Mouse (Mus musculus): ENCODE measurements around the gene Lrrk1.

The Lrrk1 gene

DNA sequence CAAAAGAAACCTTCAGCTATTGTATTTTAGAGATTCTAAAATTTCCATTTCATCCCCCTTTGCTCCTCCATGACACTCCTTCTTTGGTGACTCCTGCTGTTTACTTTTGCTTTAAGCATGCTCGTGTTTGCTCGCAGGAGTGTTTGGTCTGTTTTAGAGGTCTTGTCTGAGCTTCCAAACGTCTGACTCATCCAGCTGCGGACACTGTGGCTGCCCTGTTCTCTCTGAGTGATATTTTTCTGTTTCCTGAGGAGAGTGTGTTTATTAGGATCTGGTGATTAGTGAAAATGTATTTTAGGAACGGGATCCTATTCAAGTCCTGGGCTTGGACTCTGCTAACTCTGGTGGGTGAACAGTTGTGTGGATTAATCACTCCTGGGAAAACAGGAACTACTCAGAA lies 48.5 kb downstream of the Lrrk1 start:
- no peak for DNase-seq (ENCODE audit: low read depth, low spot score)

DNA sequence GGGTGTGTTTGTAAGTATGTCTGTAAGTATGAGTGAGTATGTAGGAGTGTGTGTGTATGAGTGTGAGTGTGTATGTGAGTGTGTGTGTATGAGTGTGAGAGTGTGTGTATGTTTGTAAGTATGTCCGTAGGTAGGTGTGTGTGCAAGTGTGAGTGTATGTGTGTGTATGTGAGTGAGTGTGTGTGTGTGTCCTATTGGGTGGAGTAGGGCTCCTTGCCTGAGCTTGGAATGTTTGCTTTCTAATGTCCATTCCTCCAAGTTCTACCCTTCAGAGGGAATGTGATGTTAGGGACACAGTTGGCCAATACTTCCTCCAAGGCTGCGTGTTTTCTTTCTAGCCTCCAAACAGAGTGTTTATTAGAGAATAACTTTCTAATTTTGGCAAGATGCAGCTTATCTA lies 51.2 kb downstream of the Lrrk1 start:
- DNase-seq (ENCODE audit: low read depth, low spot score), result no peak

DNA sequence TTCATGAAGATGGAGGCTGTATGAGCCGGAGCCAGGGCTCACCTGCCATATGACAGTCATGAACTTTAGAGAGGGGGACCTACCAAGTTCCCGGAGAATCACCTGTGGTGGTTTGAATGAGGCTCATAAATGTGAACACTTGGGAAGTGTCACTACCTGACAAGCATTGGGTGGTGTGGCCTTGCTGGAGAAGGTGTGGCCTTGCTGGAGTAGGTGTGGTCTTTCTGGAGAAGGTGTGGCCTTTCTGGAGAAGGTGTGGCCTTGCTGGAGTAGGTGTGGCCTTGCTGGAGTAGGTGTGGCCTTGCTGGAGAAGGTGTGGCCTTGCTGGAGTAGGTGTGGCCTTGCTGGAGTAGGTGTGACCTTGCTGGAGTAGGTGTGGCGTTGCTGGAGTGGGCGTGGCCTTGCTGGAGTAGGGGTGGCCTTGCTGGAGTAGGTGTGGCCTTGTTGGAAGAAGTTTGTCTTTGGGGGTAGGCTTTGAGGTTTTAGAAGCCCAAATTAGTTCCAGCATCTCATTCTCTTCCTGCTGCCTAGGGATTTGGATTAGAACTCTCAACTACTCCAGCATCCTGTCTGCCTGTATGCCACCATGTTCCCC lies 54.1 kb downstream of the Lrrk1 start:
- peak; percentile 34 for DNase-seq (ENCODE audit: low read depth, low spot score)

DNA sequence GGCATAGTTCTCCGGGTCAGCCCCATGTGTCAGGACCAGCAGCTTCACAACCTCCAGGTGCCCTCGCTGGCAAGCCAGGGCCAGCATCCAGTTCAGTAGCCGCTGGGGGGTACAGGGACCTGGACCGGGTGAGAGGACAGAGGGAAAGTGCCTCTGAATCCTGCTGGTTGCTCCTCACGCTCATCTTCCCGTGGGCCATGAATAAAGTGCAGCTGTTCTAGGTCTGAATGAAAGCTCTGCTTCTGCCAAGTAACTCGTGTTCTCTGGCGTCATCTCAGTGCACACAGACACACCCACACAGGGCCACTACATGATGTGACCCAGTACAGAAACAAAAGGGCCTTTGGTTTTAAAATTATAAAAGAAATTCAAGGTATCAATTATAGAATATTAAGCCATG lies 55.8 kb downstream of the Lrrk1 start:
- no peak for DNase-seq (ENCODE audit: low read depth, low spot score)

DNA sequence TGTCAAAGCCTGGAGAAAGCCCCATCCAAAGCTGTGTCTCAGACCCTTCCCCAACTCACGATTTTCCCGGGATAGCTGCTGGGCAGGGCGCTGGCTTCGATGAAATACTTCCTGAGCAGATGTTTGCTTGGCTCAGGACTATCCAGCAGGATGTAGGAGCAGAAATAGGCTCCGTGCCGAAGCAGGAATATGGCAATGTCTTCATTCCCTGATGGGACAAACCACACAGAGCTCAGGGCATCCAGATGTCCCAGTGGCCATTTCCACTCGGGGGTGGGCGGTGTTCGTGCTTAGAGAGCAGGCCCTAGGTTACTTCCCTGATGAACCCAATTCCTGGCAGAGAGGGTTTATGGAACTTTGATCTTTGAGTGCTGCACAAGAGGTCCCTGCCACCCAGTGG lies 57.5 kb downstream of the Lrrk1 start:
- DNase-seq (ENCODE audit: low read depth, low spot score), result no peak

DNA sequence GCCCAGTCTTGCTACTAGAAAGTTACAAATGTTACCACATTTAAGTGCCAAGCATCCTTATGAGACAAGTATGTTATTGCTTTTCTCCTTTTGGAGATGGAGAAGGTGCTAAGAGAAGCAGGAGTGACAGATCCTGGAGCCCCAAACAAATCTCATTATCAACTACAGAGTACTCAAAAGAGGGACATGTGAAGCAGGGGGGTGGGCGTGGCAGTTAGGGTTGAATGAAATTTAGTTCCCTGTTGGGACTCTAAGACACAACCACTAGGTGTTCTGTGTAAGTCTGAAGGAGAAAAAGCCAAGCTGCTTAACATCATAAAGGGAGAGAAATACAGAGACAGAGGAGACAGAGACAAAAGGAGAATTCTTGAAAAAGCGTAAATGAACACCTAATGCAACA lies 60.6 kb downstream of the Lrrk1 start:
- DNase-seq (ENCODE audit: low read depth, low spot score), result no peak

DNA sequence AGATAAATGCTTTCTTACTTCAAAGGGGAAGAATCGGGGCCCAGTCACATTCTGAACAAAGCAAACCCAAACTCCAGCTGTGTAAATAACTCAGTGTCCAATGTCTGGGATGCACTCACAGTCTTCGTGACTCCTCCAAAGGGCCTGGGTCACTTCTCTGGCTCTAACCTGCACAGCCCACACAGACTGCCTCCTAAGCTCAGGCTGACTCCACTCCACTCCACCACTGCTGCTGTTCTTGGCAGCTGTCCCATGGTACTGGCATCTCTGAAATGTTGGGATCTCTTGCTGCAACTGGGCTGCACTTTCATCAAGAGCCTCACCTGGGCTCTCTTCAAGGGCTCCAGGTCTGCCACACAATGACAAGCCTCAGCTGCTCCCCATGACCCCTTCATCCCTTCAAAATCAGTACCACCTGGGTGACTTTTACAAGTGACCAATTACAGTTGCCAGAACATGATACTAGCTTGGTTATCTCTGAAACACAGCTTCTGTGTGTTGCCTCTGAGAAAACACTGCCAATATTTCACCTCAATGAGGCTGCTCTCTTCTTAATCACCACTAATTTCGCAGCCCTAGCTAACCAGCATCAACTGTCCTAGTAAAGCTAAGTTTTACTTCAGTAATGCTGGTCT lies 62.6 kb downstream of the Lrrk1 start:
- no peak for DNase-seq (ENCODE audit: low read depth, low spot score)

DNA sequence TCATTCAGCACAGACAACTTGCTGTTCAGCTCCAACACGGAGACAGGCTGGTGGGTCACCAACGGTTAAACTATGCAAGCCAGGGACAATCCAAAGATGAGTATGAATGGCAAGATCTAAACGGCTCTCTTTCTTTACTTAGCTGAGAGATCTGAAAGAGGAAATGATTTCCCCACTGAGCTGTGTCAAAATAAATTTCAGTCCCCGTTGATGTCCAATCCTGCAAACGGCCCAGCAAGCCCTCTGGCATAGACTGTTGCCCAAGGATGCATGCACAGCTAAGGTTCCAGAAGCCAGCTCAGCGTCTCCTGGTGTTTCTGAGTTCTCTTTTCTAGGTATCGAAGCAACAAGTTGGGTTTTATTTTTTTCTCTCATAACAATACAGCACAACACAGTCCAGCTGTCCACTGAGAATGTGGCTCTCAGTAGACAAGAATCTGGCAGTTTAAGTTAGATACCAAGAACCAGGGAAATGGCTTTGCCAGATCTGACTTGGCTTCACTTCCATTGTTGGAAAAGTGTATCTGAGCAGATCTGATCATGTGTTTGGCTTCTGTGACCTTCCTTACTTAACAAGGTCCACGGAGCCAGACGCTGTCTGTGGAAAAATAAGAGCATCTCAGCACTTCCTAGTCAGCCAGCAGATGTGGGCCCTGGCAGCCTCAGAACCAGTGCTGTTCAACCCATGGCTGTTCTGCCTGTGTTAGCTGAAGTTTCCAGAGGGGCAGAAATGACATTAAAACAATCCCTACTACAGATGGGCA lies 64.7 kb downstream of the Lrrk1 start:
- DNase-seq (ENCODE audit: low read depth, low spot score), result no peak

DNA sequence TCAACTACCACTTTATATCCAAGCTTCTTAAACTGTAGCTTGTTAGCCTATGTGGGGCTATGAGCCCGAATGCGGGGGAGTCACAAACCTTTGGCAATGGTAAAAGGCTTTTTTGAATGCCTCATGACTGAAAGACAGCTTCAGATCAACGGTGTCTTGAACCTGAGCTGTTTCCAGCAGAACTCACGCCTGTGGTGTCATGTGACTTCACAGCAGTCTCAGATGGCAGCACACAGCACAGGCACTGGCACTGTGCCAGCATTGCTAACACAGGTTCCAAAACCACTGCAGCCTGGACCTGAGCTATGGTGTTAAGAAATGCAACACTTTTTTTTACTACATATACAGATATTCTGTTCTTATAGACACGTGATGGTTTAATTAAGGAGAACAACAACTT lies 67.2 kb downstream of the Lrrk1 start:
- no peak for DNase-seq (ENCODE audit: low read depth, low spot score)

DNA sequence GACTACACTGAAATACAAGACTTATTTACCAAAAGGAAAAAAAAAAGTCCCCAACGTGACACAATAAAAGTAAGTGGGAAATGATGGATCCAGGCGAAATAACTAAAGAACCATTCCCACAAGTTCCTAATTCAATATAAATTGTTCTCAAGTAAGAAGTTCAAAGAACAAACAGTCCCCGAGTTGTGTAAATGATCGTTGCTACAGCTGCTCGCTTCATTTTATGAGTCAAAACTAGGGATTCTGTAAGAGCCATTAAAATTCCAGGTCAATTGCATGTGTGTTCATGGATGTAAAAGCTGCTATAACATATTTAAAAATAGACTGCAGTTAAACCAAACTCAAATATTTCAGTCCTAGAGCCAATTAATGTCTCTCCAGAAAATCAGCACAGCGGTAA lies 70.0 kb downstream of the Lrrk1 start:
- DNase-seq (ENCODE audit: low read depth, low spot score), result no peak

DNA sequence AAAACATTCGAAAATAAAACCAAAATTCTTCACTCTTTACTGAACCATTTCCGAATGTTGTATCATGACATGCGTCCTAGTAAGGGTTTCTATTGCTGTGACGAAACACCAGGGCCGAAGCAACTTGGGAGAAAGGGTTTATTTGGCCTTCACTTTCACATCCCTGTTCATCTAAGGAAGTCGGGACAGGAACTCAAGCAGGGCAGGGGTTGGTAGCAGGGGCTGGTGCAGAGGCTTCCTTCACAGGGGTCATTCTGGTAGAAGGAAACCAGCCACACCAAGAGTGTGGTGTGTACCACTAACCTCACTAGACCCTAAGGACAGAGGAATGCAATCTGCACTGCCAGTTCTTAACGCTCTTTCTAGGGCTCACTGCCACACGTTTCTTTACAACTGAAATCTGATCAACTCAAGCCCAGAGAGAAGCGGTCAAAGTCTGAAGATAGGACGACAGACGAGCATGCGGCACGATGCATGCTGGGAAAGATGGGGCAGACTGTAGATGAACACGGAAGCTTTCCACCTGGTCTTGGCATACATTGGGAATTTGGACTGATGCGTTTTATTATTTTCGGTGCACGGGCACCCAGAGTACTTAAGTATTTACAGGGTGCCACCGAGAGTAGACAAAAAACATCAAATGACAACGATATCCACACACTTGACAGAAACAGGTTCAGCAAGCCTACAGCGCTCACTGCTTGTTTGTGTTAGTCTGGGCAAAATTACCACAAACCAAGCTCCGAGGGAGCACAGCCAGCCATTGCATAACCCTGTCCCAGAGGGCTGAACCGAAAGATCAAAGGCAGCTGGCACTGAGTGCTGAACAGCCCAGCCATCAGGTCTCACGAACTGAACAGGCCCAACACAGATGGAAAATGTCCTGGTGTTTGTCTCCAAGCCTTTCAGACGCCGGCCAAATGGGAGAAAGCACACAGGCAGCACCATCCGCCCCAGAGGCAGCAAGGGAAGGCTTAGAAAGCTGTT lies 77.2 kb downstream of the Lrrk1 start:
- no peak for DNase-seq (ENCODE audit: low read depth, low spot score)

DNA sequence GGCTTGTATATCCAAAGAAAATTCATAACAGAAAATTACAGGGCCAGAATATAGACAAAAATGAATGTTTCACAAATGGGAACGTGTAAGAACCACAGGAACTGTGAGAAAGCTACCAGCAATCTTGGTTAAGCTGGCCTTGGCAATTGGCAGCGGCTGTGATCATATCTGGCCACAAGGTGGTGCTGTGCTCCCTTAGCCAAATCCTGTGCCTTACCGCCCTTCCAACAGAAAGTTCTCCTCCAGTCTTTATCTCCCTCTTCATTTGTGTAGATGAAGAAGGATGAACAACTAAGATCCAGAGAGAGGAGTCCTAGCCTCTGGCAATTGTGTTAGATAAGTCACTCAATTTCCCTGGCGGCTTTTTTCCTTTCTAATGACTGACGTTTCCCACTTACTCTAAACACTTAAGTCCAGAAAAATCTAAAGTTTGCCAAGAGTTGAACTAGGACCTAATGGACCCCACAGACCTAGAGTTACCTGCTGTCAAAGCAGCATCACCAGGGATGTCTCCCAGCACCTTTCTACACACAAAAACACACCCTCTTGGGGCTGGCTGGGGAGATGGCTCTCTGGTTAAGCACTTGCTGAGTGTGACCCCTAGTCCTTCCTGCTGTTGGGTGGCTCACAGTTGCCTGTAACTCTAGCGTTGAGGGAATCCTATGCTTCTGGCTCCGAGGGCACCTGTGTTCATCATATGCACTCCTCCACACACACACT lies 78.0 kb downstream of the Lrrk1 start:
- peak; percentile 24 for DNase-seq (ENCODE audit: low read depth, low spot score)

DNA sequence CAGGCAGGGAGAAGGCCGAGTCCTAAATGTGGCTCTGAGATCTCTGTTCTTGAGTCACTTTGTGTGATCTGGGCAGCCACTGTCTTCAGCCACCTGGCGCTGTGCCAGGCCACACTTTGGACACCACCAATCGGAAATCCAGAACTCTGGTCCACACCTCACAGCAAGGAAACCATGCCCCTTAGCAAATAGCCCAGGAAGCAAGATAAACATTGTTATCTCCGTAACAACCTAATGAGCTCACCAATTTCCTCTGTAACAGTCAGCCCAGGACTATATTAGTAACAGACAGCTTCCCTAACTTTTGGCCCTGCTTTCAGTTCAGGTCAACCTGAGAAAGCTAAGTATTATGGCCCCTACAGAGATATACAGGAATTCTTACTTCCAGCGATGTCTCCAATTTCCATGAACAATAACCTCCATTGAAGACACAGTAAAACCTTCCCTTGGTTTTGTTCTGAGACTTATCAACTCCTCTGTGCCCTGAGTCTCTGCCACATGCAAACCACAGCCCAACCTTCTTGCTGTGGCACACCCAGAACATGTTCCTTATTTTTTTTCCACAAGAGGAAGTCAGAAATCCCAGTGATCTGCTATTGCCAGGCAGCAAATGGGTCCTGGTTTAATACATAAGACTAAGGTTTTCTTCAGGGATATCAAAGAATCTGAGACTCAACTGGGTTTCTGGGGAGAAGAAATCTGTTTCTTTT lies 78.8 kb downstream of the Lrrk1 start:
- no peak for DNase-seq (ENCODE audit: low read depth, low spot score)

DNA sequence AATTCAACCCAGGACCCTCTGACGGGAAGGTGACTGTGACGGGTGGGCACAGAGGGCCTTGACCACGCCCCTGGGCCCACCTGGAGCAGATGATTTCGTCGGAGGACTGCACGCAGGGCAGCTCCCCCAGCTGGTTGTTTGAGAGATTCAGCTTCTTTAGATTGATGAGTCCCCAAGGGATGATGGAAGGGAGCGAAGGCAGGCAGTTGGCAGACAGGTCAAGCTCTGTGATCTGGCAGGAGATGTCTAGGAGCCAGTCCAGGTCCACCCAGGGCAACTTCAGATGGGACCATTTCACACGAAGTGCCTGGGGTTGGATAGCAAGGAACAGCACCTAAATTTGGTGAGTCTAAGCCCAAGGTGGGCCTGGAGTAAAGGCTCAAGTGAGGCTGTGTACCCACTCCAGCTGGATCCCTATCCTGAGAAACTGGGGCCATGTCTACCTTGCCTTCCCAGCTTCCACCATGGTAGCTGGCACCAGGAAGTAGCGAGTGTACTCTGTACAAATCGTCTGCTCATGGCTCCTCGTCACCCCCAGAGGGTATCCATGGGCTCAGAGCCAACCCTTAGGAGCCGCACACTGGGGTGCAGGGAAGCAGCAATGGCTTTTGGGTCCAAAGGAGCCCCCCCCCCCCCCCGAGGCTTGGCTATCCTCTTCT lies 79.4 kb downstream of the Lrrk1 start:
- DNase-seq (ENCODE audit: low read depth, low spot score), result no peak

DNA sequence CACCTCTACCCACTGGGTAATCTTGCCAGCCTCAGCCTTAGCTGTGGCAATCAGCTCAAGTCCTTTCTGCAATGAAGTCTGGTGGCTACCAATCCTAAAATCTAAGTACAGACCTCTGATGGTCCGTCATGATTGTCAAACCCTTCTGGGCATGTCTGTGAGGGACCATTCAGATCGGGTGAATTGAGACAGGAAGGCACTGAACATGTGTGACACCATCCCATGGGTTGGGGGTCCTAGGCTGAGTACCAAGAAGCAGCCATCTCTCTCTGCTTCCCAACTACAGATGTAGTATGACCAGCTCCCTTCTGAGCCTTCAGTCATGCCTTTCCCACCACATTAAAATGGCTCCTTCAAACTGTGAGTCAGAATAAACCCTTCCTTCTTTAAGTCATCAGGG lies 80.4 kb downstream of the Lrrk1 start:
- no peak for DNase-seq (ENCODE audit: low read depth, low spot score)

DNA sequence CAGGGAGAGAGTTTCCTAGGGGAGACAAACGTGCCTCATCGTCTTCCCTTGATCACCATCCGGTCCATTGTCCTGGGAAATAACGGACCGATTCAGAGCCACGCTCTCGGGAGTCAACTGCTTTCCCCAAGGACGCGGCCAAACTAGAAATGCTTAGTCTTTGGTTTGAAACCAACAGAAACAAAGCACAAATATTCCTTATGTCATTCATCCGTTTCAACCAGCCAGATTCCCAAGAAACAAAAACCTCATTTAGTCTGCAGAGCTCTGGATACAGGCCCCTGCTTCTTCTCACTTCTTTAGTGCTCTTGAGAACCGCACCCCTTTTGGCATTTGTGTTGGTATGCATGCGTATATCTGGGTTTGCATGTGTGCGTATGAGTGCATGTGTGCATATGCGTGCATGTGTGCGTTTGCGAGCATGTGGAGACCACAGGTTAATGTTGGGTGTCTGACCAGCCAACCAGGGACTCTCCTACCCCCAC lies 82.4 kb downstream of the Lrrk1 start:
- DNase-seq (ENCODE audit: low read depth, low spot score), result no peak

DNA sequence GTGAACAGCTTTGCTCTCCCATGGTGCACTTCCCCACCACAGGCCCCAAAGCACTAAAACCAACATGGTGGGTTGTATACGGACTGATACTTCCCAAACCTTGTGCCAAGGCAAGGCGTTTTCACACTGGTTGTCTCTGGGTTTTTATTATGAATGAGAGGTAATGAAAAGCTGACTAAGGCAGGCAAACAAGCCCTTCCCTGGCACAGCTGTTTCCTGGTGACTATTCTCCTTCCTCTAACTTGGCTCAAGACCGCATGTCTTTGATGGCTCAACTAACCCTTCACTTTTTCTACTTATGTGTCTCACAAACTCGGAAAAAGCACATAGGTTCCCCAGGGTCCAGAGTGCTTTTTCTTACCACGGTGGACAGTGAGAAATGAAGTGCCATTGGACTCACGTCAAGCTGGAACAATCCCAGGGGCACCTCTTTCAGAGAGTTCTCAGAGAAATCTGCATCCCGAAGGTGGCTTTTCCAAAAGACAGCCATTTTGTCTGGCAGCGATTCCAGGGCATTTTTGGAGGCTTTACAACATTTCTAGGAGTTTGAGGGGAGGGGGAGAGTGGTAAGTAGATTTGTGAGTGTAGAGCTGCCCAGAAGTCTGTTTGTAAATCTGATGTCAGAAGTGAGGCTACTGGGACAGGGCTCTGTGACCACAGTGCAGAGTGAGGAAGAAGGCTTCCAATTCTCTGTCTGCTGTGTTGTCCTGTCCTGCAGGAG lies 83.0 kb downstream of the Lrrk1 start:
- DNase-seq (ENCODE audit: low read depth, low spot score), result no peak

DNA sequence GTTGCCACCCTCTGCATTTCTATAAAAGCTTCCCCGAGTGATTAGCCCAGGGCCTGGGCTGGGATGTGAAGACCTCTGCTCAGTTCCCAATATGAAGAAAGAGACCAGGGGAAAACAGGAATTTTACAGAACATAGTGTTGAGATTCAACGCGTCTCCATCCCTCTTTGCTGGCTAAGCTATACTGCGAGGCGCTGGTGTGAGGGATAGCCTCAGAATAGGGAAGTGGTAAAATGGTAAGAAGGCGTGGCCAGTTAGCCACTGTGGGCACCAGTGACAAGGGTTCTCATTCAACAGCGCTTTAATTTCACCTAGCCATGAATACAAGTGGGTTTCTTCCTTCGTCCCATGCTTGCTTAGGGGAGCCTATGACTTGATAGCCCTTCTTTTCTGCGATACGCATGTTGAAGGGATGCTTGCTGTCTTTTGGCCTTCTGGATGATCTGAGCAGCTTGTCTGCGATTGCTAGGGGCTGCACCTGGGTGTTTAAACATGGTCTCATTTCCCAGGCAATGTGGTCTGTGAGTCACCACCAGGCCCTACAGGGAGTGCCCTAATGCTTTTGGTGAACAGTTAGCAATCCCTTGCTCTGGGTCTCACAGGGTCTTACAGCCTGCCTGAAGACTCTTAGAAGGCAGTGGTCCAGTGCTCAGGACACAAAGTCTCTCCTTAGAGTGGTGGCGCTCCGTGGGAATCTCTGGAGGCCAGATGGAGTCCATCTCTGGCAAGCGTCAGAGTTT lies 84.1 kb downstream of the Lrrk1 start:
- DNase-seq (ENCODE audit: low read depth, low spot score), result no peak

DNA sequence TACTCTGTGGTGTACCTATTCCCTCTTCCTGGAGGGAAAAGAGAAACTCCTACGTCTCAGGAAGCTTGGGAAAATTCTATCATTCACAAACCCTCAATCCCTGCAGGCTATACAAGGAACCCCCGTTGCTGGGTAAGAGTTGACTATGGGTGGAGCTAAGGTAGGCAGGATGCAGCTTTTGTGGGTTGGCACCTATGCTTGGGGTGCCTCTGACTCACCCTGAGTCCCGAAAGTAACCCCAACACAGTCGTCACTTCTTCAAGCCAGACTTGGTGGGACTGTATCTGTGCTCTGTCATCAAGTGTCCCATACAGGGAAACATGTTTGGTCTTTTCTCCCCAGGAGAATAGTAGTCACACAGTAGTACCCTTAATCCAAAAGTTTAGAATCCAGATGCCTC lies 86.7 kb downstream of the Lrrk1 start:
- DNase-seq (ENCODE audit: low read depth, low spot score), result no peak
